8 mouse cellular contexts compared by ENCODE assay signal in the genomic region with DNA sequence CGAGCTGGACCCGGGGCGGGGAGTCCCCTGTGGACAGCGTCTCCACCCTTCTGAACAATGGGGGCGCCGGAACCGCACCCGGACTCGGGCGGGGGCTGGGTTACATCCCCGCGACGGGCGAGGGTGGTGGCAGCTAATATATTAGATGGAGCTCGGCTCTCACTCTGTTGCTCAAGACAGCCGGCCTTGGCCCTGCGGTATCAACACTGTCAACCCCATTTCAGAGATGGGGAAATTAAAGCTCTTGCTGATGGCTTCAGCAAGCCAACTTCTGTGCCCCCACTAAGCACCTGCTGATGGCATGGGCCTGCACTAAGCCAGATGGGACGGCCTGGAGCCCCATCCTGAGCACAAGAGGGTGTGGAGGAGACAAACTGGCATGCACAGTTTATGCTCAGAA. TPM values are rescaled to one million over a fixed set of nuclear protein-coding genes. Genes with fewer than 3 reads are reported as not detected.
DNase-seq lines count a peak whose midpoint lies in the region; ATAC-seq and TF ChIP-seq lines count a peak whose summit lies in the region.

No protein-coding gene starts in this region.

- H3K27ac ChIP-seq in kidney, adult 2 months (ENCODE audit: insufficient read depth, low read depth, low read length) = peak overlapping the region; percentile 54
- H3K27ac ChIP-seq in brown adipose tissue, adult 24 weeks (replicated peaks; ENCODE audit: low read depth, low read length) = peak overlapping the region; percentile 89
- peak overlapping the region; percentile 99 for H3K27ac ChIP-seq in hindbrain, embryonic 15.5 days (replicated peaks)
- peak overlapping the region; percentile 100 for H3K27ac ChIP-seq in midbrain, embryonic 15.5 days

- H3K9ac ChIP-seq in hindbrain, embryonic 15.5 days = peak overlapping the region; percentile 90
- peak overlapping the region; percentile 94 for H3K9ac ChIP-seq in midbrain, embryonic 15.5 days

- no peaks in the 10 kb centered on the region; the same call in 1 of the 2 replicates for H3K4me1 ChIP-seq in kidney, adult 2 months (ENCODE audit: control insufficient read depth, insufficient read depth, low read length)
- peaks cover 7% of the 10 kb centered on the region for H3K4me1 ChIP-seq in brown adipose tissue, adult 24 weeks (ENCODE audit: control insufficient read depth, insufficient read depth, insufficient read length, low read length)
- peaks cover 43% of the 10 kb centered on the region for H3K4me1 ChIP-seq in hindbrain, embryonic 15.5 days (replicated peaks)
- H3K4me1 ChIP-seq in midbrain, embryonic 15.5 days = peaks cover 35% of the 10 kb centered on the region

- TF ChIP-seq CTCF in kidney, adult 2 months (conservative IDR thresholded peaks at IDR 0.05; ENCODE audit: insufficient read depth, insufficient read length, low read depth, low read length) = no peak

- DNase-seq in kidney, adult 2 months = no peak
- no peak for DNase-seq in kidney, postnatal 14 days
- no peak for DNase-seq in right cerebral cortex, adult 2 months (ENCODE audit: low spot score in 2 of 2)
- DNase-seq in spleen, adult 18-20 months = no peak
- no peak for DNase-seq in layer of hippocampus, adult 11-12 months (ENCODE audit: low spot score)

- no peaks in the 10 kb centered on the region for H3K9me3 ChIP-seq in hindbrain, embryonic 15.5 days
- no peaks in the 10 kb centered on the region for H3K9me3 ChIP-seq in midbrain, embryonic 15.5 days

- H3K36me3 ChIP-seq in kidney, adult 2 months (ENCODE audit: control insufficient read depth, insufficient read depth, low read length) = no peaks in the 10 kb centered on the region
- no peaks in the 10 kb centered on the region for H3K36me3 ChIP-seq in hindbrain, embryonic 15.5 days
- no peaks in the 10 kb centered on the region for H3K36me3 ChIP-seq in midbrain, embryonic 15.5 days (replicated peaks)

- no peaks in the 10 kb centered on the region for H3K27me3 ChIP-seq in kidney, adult 2 months (replicated peaks; ENCODE audit: control insufficient read depth, insufficient read depth, low read length)
- no peaks in the 10 kb centered on the region for H3K27me3 ChIP-seq in hindbrain, embryonic 15.5 days
- H3K27me3 ChIP-seq in midbrain, embryonic 15.5 days (replicated peaks) = no peaks in the 10 kb centered on the region

- peak; percentile 84 for ATAC-seq in hindbrain, embryonic 15.5 days (ENCODE audit: low FRiP score, low read depth)
- peak; percentile 80 for ATAC-seq in midbrain, embryonic 15.5 days (replicated peaks)

- H3K4me3 ChIP-seq in kidney, adult 2 months (ENCODE audit: insufficient read depth, low read depth, low read length) = peak overlapping the region; percentile 60
- H3K4me3 ChIP-seq in brown adipose tissue, adult 24 weeks (ENCODE audit: insufficient read depth, low read depth, low read length) = peak overlapping the region; percentile 79
- peak overlapping the region; percentile 98 for H3K4me3 ChIP-seq in hindbrain, embryonic 15.5 days
- peak overlapping the region; percentile 85 for H3K4me3 ChIP-seq in midbrain, embryonic 15.5 days

- WGBS in kidney, adult 2 months = under 1% methylated on average over 18 of the region's 18 CpGs
- WGBS in hindbrain, embryonic 15.5 days = 0% methylated on average over 18 of the region's 18 CpGs
- WGBS in midbrain, embryonic 15.5 days = 0% methylated on average over 18 of the region's 18 CpGs

- TF ChIP-seq POLR2A in kidney, adult 2 months (IDR thresholded peaks at IDR 0.05; ENCODE audit: low read depth, low read length) = no peak

- H3K4me2 ChIP-seq in hindbrain, embryonic 15.5 days = peak overlapping the region; percentile 71
- peak overlapping the region; percentile 74 for H3K4me2 ChIP-seq in midbrain, embryonic 15.5 days

RNA-seq across cellular contexts. Expression of gene Megf9, which starts 0.5 kb away (rescaled TPM):
- 8.9 and 9.8 TPM in 2 replicates for polyA plus RNA-seq in kidney, adult 2 months (2012; rRNA removed)
- 23.0 and 26.1 TPM in 2 replicates for polyA plus RNA-seq in brown adipose tissue, adult 24 weeks (2012; ENCODE audit: insufficient read depth, insufficient read length, missing spikeins)
- polyA plus RNA-seq in hindbrain, embryonic 15.5 days (2015; fragmentation: Nextera tagmentation; extraction: Ambion mirVana) = 28.5 and 32.0 TPM in 2 replicates
- 30.4 and 32.2 TPM in 2 replicates for polyA plus RNA-seq in midbrain, embryonic 15.5 days (2015; fragmentation: Nextera tagmentation; extraction: Ambion mirVana)
